Mouse (Mus musculus) forelimb bud, embryonic 11.5 days (tissue): ENCODE measurements at regions not wholly inside any gene's neighbourhood (a gene's known extent, or its start where the extent isn't known, plus 50 kb on each side); places are given as distances from the start of the nearest gene placed in this dataset.

Experiments
- DNase-seq: peaks from one replicate; pipeline ENCODE4 v3.0.0-alpha.2; 2012; ENCODE audit warnings: low read depth, low spot score

- no peak for DNase-seq
Measured at GRCm38 (mm10) chr3:17772886-17773285, 175.3 kb upstream of the Cypt12 start.

- no peak for DNase-seq
Measured at GRCm38 (mm10) chr3:17779152-17779551, 169.1 kb upstream of the Cypt12 start.

DNA sequence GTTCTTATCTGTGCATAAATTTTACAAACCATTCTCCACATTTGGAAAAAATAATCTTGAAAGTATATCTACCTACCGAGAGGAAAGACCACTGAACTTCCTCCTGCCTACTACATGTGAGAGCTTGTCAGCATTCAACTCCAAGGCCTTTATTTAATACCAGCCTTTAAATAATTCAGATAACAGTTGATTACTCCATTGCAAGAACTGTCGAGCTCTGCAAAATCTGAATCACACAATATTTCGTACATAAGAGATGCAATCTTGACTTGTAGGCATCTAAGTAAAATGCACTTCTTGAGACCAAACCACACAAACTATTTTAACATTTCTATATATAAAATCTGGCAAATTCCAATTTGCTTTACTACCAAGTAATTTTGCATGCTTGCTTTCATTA is 164.1 kb upstream of the Cypt12 start:
- DNase-seq, result no peak

DNA sequence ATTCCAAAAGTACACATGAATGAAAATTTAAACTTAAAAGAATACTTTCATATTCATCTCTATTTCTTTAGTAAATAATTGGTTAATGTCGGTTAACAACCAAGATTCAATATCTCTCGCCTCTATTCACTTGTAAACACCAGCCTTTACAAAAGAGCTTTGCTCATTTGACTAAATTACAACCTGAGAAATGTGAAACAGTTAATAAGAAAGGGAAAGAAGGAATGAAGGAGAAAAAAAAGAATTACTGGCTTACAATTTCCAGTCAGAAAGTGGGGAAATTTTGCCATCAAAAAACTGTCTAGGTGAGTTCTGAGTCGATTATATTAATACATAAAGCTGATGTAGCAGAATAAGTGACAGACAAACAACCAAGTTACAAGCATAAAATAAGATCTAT is 163.6 kb upstream of the Cypt12 start:
- no peak for DNase-seq

DNA sequence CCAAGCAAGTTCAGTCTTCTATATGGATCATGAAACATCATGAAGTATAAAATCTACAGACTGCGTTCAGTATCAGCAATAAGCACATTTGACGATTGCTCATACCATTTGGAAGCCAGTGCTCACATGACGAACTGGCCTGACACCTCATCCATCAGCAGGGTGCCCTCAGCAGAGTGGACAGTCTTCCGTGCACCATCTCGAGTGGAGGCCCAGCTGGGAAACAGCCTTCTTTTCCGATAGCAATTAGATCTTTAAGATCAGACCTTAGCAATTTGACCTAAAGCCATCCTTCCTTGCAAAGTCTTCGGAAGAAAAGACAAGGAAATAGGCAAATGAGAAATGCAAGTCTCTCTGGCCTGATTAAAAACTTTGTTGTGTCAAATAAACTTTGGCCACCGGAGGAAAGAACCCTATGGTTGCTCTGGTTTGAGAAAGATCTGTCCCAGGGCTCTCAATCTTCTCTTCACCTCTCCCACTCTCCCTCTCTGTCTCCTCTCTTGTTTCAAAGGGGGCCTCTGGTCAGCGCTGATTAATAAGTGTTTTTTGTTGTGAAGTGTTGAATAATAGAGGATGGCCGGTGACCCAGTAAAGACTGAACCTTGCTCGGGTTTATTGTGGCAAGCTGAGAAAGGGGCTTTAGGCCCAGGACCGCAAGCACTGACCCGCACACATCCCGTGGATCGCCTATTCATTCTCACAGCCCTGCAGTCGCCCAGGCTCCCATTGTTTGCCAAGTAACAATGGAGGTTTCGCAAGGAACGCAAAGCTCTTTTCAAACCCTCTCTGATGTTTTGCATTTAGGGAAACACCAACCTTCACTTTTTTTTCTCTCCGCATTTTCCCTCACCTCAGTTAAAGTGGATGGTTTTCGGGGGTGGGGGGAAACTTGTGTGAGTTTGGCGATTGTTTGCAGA is 162.8 kb upstream of the Cypt12 start:
- DNase-seq, result no peak

DNA sequence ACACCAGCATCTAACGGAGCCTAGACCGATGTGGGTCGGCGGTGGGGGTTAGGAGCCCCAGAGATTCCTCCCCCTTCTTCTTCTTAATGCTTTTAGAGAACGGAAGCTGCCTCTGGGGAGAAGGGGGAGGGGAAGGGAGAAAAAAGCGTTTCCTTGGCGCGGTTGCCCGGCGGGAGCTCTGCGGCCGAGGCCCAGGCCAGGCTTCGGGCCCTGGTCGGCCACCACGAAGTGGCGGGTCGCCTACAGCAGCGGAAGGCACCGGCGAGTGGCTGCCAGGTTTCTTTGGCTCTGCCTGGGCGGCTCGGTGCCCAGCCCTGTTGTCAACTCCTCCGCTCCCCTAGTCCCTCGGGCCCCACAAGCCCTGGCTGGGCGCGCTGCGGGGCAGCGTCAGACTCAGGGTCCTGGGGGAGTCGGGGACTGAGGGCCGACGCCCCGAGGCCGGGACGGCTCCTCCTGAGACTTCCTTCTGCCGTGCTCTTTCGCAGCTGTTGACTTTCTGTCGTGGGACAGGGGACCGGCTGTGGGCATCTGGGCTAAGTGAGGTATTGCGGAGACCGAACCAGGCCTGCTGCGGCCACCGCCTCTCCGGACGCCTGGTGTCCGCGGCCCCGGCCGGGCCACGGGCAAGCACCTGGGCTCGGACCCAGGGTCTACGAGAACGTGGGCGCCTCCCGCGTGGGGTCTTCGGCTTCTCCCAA is 162.0 kb upstream of the Cypt12 start:
- no peak for DNase-seq

DNA sequence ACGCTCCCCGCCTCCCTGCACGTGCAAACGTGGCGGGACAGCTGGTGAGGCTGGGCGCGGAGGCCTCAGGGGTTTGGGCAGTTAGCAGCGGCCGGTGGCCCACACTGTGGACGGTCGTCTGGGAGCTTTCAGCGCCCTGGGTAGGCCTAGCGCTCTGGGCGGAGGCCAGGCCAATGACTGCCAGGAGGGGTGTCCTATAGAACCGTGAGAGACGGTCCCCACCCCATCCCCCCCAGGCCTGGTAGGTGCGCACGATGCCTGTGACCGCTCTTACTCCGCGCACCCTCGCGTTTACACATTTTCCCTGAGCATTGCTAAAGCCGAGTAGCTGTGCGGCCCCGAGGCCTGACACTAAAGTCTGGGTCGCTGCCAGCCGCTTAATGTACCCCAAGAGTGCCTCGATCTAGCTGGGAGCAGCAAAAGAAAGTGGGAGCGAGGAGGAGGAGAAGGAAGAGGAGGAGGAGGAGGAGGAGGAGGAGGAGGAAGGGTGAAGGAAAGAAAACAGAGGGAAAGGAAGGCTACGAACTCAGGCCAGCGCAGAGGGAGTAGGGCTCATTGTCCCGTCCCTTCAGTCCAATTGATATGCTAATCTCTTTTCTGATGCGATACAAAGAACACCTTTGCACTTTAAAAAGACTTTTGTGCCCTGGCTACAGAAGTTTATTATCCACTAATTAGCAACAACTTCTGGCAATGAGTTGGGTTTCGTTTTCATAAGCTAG is 161.3 kb upstream of the Cypt12 start:
- no peak for DNase-seq

DNA sequence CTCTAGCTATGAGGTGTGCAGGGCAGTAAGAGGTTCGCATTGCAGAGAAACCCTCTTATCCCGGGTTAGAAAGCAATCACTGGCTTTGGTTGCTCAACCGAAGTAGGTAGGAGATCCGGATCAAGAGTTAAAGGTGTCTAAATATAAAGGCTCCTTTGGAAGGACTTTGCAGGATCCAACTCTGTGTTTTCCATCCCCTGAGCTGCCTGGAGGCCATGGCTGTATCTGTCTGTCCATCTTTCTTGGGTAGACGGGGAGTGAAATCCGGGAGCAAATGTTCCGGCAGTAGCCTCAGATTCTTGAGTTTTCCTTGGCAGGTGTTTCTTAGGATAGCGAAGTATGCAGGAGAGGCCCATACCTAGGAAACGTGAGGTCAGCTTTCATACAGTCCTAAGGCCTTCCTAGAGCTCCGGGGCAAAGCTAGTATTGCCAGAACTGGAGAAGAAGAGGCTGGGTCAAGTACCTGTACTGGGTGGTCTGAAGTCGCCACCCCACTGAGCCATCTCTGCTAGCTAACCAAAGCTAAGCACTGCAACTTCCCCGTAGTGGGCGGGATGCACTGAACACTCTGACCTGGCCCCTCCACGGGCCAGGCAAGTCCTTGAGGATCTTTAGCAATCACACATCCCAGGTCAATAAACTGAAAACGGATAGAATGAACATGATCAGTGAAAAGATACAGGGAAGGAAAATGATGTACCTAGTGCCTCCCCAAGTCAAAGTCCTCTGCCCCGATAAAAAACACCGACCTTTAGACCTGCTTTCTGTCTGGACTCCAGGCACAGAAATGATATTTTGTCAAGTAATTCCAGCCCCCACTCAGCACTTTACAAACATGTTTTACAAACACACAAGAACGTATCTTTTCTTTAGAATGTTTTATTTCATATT is 160.5 kb upstream of the Cypt12 start:
- no peak for DNase-seq

- DNase-seq, result no peak
Measured at GRCm38 (mm10) chr3:17788334-17788720, 159.9 kb upstream of the Cypt12 start.

- no peak for DNase-seq
Measured at GRCm38 (mm10) chr3:17788778-17789299, 159.4 kb upstream of the Cypt12 start.

GRCm38 (mm10) chr3:17789454-17790196 is 158.6 kb upstream of the Cypt12 start:
- no peak for DNase-seq

DNA sequence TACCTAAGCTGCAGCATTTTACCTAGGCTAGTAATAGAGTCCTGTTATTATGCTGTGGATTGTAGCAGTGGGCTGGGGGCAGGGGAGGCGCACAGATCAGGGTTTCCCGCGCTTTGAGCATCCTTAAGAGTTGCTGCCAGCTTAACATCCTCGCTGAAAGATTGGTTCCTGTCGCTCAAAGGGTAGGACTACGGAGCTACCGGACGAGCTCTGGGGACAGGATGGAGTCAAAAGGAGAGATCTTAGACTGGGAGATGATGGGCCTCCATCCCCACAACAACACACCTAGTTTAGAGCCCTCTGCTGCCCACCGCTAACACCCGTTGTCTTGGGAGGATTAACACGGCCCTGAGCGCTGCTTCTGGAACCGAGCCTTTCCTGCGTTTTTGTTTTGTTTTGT is 157.9 kb upstream of the Cypt12 start:
- DNase-seq, result no peak

DNA sequence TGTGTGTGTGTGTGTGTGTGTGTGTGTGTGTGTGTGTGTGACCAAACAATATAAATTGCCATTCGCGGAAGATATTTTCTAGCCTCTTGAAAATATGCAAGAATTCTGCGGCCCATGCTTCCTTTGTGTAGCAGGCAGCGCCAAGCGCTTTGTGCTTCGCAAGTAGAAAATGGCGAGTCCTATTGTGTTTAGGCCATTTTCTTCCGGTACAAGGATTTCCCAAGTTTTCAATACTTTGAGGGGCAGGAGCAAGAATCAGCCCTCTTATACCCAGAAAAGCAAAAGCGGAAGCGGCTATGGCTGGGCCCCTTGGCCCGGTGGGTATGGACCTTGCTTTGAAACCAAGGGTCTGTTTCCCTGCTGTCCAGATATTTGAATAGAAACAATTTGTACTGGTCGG is 157.4 kb upstream of the Cypt12 start:
- no peak for DNase-seq

DNA sequence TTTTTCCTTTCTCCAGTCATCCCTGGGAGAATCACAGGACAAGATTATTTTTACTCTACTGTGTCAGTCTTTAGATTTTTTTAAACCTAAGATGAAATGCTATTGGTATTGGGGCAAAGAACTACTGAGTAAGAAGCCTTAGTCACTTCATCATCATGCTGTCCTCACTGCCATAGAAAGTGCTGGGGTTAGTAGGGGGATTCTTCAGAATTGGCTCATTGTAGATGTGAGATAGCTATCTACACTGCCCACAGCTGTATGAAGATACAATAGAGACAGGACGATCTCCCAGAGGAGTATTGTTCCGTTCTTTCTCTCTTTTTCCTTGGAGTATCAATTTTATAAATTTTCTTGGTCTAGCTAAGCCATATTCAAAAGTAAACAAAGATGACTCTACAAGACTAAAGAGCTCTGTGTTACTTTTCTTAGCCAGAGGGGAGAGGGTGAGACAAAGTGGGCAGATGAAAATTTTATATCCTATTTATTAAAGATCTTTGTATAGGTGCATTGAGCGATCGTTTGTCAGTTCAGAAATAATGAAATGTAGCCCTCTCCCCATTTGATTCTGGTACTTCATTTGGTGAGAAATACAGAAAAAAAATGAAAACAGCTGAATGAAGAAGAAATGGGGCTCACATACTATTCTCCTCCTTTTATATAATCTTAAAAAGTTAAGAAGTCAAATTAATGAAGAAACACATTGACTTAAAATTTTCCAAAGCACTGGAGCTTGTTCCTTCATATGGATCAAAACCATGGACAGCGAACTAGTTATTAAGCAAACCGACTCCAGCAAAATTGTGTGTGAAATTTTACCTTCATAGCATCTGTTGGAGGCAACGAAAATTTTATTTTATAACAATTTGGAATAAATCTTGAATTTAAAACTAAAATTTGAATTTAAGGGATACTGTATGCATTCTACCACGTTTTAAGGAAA is 156.6 kb upstream of the Cypt12 start:
- no peak for DNase-seq

- DNase-seq, result no peak
Measured at GRCm38 (mm10) chr3:17792537-17793039, 155.6 kb upstream of the Cypt12 start.

DNA sequence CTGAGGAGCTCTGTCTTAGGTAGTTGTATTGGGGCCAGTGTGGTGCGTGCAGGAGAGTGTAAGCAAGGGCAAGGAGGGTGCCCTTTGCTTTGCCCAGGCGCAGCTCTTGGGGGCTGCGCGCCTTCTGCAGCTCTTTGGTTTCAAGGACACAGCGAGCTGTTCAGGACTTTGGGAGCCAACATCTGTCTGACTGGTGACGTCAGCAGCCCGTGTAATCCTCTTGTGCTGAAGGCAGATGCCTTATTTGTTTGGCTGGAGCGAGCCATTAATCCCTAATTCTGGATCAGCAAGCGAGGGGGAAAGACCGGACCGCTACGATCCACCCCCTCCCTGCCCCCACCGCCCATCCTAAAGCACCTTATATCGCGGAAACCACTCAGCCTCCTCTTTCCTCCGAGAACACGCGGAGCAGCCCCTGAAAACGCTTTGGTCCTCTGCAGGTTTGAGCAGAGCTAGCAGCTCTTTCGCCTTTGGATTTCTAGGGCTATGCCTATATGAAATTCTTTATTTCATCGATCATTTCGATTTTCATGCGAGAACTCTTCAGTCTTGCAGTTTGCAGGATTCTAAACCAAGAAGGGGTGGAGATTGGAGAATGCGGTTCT is 154.5 kb upstream of the Cypt12 start:
- no peak for DNase-seq

DNA sequence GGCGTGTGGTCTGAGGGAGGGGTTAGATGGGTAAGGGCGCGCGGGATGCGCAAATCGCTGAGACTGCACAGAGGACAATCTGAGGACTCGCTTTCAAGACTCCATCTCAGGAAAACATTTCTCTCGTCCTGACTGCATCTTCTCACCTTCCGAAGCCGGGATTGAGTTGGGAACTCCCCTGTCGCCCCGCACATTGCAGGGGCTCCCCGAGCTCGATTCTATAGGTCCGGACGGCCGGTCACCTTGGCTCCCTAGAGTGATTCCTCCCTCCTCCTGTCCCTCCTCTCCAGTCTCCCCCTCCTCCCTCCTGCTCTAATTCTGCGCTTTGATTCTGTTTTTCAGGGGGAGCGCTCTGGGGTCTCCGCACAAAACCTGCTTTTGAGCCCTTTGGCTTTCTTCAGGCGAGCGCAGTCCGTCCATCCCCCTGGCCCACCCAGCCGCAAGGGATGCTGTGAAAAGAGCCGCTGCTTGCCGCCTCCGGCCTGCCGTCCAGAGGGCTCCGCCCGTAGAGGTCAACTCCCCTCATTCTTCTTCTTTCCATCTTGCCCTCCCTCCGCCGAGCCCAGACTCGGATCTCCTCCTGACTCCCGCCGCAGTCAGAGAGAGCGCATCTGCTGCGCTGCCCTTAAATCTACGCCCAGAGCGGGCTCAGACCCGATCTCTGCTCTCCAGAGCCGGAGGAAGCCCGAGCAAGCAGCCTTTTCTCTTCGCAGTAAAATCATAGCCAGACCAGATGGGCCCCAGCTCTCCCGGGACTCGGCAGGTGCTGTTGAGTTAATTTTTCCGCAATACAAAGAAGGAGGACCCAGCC is 153.8 kb upstream of the Cypt12 start:
- no peak for DNase-seq
